Mouse (Mus musculus): Measurements from ENCODE around the gene Lrrc3c. TPM values are rescaled to one million over a fixed set of nuclear protein-coding genes. Genes with fewer than 3 reads are reported as not detected.
"Not testable (repeated sequence)": the region's sequence is repeated elsewhere in the genome, so short reads cannot be mapped to it uniquely, and the experiment has no call there.

Gene Lrrc3c
- polyA plus RNA-seq, 1 experiment from 2014 or later = not detected

- no peak for DNase-seq (ENCODE audit: low spot score)
- Histone ChIP-seq H3K36me3 (peaks cover 9% of the 10 kb centered on the region; the same call in 1 of the 2 replicates), H3K9me3 (replicated peaks) (no peaks in the 10 kb centered on the region), H3K27me3 (ENCODE audit: low read depth, poor library complexity, severe bottlenecking) (peaks cover 18% of the 10 kb centered on the region), H3K4me3 (no peak overlapping the region), H3K4me1 (peaks cover 42% of the 10 kb centered on the region), H3K27ac (peak overlapping the region; percentile 89; the same call in 1 of the 2 replicates)
- WGBS = 75% methylated on average over 6 of the region's 6 CpGs
Measured at GRCm38 (mm10) chr11:98588833-98589281, 9.2 kb upstream of the Lrrc3c start.

GRCm38 (mm10) chr11:98589306-98589705 is 8.8 kb upstream of the Lrrc3c start:
- no peak for DNase-seq (ENCODE audit: low spot score)
- Histone ChIP-seq H3K36me3 (peaks cover 4% of the 10 kb centered on the region; the same call in 1 of the 2 replicates), H3K9me3 (replicated peaks) (no peaks in the 10 kb centered on the region), H3K4me1 (peaks cover 42% of the 10 kb centered on the region), H3K27me3 (ENCODE audit: low read depth, poor library complexity, severe bottlenecking) (peaks cover 18% of the 10 kb centered on the region), H3K27ac (no peak overlapping the region), H3K4me3 (no peak overlapping the region)
- WGBS = 81% methylated on average over 8 of the region's 8 CpGs

GRCm38 (mm10) chr11:98590548-98591445 is 7.3 kb upstream of the Lrrc3c start:
- H3K27ac ChIP-seq = no peak overlapping the region
- no peak for DNase-seq (ENCODE audit: low spot score)
- peaks cover 18% of the 10 kb centered on the region for H3K27me3 ChIP-seq (ENCODE audit: low read depth, poor library complexity, severe bottlenecking)
- 83% methylated on average over 19 of the region's 19 CpGs for WGBS
- H3K9me3 ChIP-seq (replicated peaks) = no peaks in the 10 kb centered on the region
- no peaks in the 10 kb centered on the region for H3K36me3 ChIP-seq
- no peak overlapping the region for H3K4me3 ChIP-seq
- peaks cover 28% of the 10 kb centered on the region for H3K4me1 ChIP-seq

GRCm38 (mm10) chr11:98595021-98595420 is 3.1 kb upstream of the Lrrc3c start:
- no peak for DNase-seq (ENCODE audit: low spot score)
- H3K4me3 ChIP-seq = no peak overlapping the region
- no peaks in the 10 kb centered on the region for H3K36me3 ChIP-seq
- WGBS = 82% methylated on average over 6 of the region's 6 CpGs
- peaks cover 5% of the 10 kb centered on the region; the same call in 1 of the 2 replicates for H3K4me1 ChIP-seq
- H3K27ac ChIP-seq = no peak overlapping the region
- peaks cover 39% of the 10 kb centered on the region for H3K27me3 ChIP-seq (ENCODE audit: low read depth, poor library complexity, severe bottlenecking)
- H3K9me3 ChIP-seq (replicated peaks) = no peaks in the 10 kb centered on the region

GRCm38 (mm10) chr11:98595473-98595872 is 2.6 kb upstream of the Lrrc3c start:
- 78% methylated on average over 10 of the region's 10 CpGs for WGBS
- H3K27ac ChIP-seq = no peak overlapping the region
- H3K4me1 ChIP-seq = peaks cover 5% of the 10 kb centered on the region; the same call in 1 of the 2 replicates

GRCm38 (mm10) chr11:98595955-98596354 is 2.1 kb upstream of the Lrrc3c start:
- WGBS = 82% methylated on average over 3 of the region's 3 CpGs
- DNase-seq (ENCODE audit: low spot score) = no peak

More at GRCm38 (mm10) chr11:98595473-98595872, 2.6 kb upstream of the Lrrc3c start:
- Histone ChIP-seq H3K9me3 (replicated peaks) (no peaks in the 10 kb centered on the region), H3K36me3 (no peaks in the 10 kb centered on the region), H3K27me3 (ENCODE audit: low read depth, poor library complexity, severe bottlenecking) (peaks cover 44% of the 10 kb centered on the region), H3K4me3 (no peak overlapping the region)
- DNase-seq (ENCODE audit: low spot score) = no peak

GRCm38 (mm10) chr11:98597363-98597762 is 728 bp upstream of the Lrrc3c start:
- 38% methylated on average over 6 of the region's 6 CpGs for WGBS
- DNase-seq (ENCODE audit: low spot score) = peak; percentile 76
- Histone ChIP-seq H3K4me3 (no peak overlapping the region), H3K4me1 (peaks cover 12% of the 10 kb centered on the region), H3K9me3 (replicated peaks) (no peaks in the 10 kb centered on the region), H3K27ac (no peak overlapping the region), H3K27me3 (ENCODE audit: low read depth, poor library complexity, severe bottlenecking) (peaks cover 54% of the 10 kb centered on the region), H3K36me3 (no peaks in the 10 kb centered on the region)

More at GRCm38 (mm10) chr11:98595955-98596354, 2.1 kb upstream of the Lrrc3c start:
- H3K36me3 ChIP-seq = no peaks in the 10 kb centered on the region
- H3K4me3 ChIP-seq = no peak overlapping the region
- H3K27me3 ChIP-seq (ENCODE audit: low read depth, poor library complexity, severe bottlenecking) = peaks cover 49% of the 10 kb centered on the region
- no peaks in the 10 kb centered on the region for H3K9me3 ChIP-seq (replicated peaks)
- no peak overlapping the region for H3K27ac ChIP-seq
- H3K4me1 ChIP-seq = peaks cover 5% of the 10 kb centered on the region; the same call in 1 of the 2 replicates

GRCm38 (mm10) chr11:98598851-98599290 is 780 bp downstream of the Lrrc3c start:
- DNase-seq (ENCODE audit: low spot score) = no peak
- no peak overlapping the region for H3K27ac ChIP-seq
- 0 out of 2 replicates have a peak overlapping the region, but pooled peaks have one; percentile 5 for H3K4me3 ChIP-seq
- H3K36me3 ChIP-seq = no peaks in the 10 kb centered on the region
- H3K9me3 ChIP-seq (replicated peaks) = no peaks in the 10 kb centered on the region
- WGBS = 67% methylated on average over 18 of the region's 18 CpGs
- peaks cover 15% of the 10 kb centered on the region for H3K4me1 ChIP-seq
- peaks cover 52% of the 10 kb centered on the region for H3K27me3 ChIP-seq (ENCODE audit: low read depth, poor library complexity, severe bottlenecking)

GRCm38 (mm10) chr11:98599291-98599690 is 1.2 kb downstream of the Lrrc3c start:
- 41% methylated on average over 18 of the region's 18 CpGs for WGBS
- 0 out of 2 replicates have a peak overlapping the region, but pooled peaks have one; percentile 5 for H3K4me3 ChIP-seq
- DNase-seq (ENCODE audit: low spot score) = no peak
- peaks cover 15% of the 10 kb centered on the region for H3K4me1 ChIP-seq
- H3K9me3 ChIP-seq (replicated peaks) = no peaks in the 10 kb centered on the region
- peaks cover 52% of the 10 kb centered on the region for H3K27me3 ChIP-seq (ENCODE audit: low read depth, poor library complexity, severe bottlenecking)
- no peak overlapping the region for H3K27ac ChIP-seq
- H3K36me3 ChIP-seq = no peaks in the 10 kb centered on the region

- Histone ChIP-seq H3K36me3 (no peaks in the 10 kb centered on the region), H3K27ac (peak overlapping the region; percentile 36), H3K4me3 (peak overlapping the region; percentile 49), H3K27me3 (ENCODE audit: low read depth, poor library complexity, severe bottlenecking) (peaks cover 58% of the 10 kb centered on the region), H3K4me1 (peaks cover 15% of the 10 kb centered on the region), H3K9me3 (replicated peaks) (no peaks in the 10 kb centered on the region)
- DNase-seq (ENCODE audit: low spot score) = peak; percentile 69
- WGBS = 2% methylated on average over 19 of the region's 20 CpGs
Measured at GRCm38 (mm10) chr11:98602090-98602690, 4.1 kb downstream of the Lrrc3c start.

GRCm38 (mm10) chr11:98603953-98604352 is 5.9 kb downstream of the Lrrc3c start:
- DNase-seq (ENCODE audit: low spot score) = no peak
- Histone ChIP-seq H3K9me3 (replicated peaks) (no peaks in the 10 kb centered on the region), H3K27me3 (ENCODE audit: low read depth, poor library complexity, severe bottlenecking) (peaks cover 44% of the 10 kb centered on the region), H3K27ac (no peak overlapping the region), H3K36me3 (no peaks in the 10 kb centered on the region), H3K4me3 (no peak overlapping the region), H3K4me1 (peaks cover 14% of the 10 kb centered on the region)
- 85% methylated on average over 2 of the region's 2 CpGs for WGBS

- H3K27me3 ChIP-seq (ENCODE audit: low read depth, poor library complexity, severe bottlenecking) = peaks cover 38% of the 10 kb centered on the region
- H3K4me3 ChIP-seq; DNase-seq (ENCODE audit: low spot score); H3K36me3 ChIP-seq; H3K9me3 ChIP-seq (replicated peaks); H3K27ac ChIP-seq: not testable (repeated sequence)
- WGBS = 65% methylated on average over 6 of the region's 6 CpGs
- peaks cover 11% of the 10 kb centered on the region for H3K4me1 ChIP-seq
Measured at GRCm38 (mm10) chr11:98604911-98605310, 6.8 kb downstream of the Lrrc3c start.

GRCm38 (mm10) chr11:98606763-98607162 is 8.7 kb downstream of the Lrrc3c start:
- H3K27ac ChIP-seq = no peak overlapping the region

More at GRCm38 (mm10) chr11:98606763-98607162, 8.7 kb downstream of the Lrrc3c start:
- Histone ChIP-seq H3K9me3 (replicated peaks) (no peaks in the 10 kb centered on the region), H3K4me3 (no peak overlapping the region), H3K4me1 (peaks cover 9% of the 10 kb centered on the region), H3K27me3 (ENCODE audit: low read depth, poor library complexity, severe bottlenecking) (peaks cover 19% of the 10 kb centered on the region; the same call in 1 of the 2 replicates), H3K36me3 (no peaks in the 10 kb centered on the region)
- DNase-seq (ENCODE audit: low spot score) = no peak
- WGBS = 16% methylated on average over 3 of the region's 3 CpGs

All from limb, embryonic 10.5 days (tissue).